Mouse (Mus musculus) skeletal muscle tissue, adult 2 months (tissue): ENCODE measurements at regions not wholly inside any gene's neighbourhood (a gene's known extent, or its start where the extent isn't known, plus 50 kb on each side); places are given as distances from the start of the nearest gene placed in this dataset.

Experiments
- DNase-seq: peaks from one replicate; pipeline ENCODE4 v3.0.0-alpha.2; 2012; ENCODE audit warnings: low read depth, low spot score

GRCm38 (mm10) chr1:184478006-184478405 is 254.4 kb downstream of the Hlx start:
- peak; percentile 17 for DNase-seq

DNA sequence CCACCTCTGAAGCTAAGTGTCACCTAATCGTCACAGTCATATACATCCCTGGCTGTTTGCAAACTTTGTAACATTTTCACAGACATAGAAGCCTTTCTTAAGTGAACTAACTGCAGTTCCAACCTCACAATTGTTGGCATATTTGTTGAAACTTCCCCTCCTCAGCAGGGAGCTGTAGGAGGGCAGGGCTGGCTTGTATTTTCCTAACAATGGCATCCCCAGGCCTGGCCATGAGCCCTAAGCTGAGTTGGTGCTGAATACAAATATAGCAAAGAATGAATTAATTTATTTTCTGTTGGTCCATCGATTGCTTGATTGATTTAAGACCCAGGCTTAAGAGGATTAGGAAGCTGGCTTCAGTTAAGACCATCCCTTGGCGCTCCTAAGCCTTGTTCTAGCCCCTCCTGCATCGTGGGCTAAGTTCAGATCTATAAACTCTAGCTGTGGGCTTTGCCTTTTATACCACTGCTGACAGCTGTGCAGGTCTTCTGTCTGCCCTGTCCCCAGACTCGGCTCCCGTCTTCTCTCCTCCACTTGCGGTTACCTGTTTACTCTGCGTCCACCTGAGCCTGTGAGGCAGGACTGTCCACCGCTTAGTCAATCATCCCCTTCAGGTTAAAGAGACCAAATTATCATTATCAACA is 269.8 kb downstream of the Hlx start:
- DNase-seq, result no peak

- no peak for DNase-seq
Measured at GRCm38 (mm10) chr1:184461411-184461810, 271.0 kb downstream of the Hlx start.

DNA sequence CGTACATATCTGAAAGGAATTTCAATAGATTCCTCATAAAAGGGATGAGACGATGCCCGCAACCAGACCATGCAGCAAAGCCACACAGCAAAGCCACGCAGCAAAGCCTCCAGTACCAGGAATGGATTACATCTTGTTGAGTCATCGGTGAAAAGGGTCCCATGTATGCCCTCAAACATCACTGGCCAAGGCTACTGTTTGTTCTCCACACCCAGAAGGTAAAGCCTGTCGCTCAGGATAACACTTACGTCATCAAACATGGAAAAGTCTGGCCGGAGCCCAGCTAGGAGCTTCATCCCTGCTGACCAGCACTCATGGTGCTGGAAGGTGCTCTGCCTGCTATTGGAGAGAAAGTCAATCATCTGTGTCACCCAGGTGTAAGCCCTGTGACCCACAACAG is 275.7 kb downstream of the Hlx start:
- DNase-seq, result no peak

DNA sequence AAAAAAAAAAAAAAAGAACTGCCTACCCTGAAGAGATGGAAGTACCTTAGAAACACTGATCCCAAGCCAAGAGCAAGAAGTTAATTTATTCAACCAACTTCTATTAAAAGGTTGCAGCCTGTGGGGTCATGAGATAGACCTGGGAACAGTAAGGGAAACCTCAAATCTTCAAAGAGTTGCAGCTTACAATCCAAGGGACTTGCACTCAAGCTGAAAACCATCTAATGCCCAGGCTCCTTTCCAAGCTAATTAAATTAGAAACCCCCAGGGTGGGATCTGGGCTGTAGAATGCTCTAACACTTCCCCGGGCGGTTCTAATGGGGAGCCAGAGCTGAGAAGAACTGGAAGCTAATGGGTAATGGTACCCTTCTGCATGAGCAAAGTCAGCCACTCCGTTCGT is 278.0 kb downstream of the Hlx start:
- DNase-seq, result no peak

DNA sequence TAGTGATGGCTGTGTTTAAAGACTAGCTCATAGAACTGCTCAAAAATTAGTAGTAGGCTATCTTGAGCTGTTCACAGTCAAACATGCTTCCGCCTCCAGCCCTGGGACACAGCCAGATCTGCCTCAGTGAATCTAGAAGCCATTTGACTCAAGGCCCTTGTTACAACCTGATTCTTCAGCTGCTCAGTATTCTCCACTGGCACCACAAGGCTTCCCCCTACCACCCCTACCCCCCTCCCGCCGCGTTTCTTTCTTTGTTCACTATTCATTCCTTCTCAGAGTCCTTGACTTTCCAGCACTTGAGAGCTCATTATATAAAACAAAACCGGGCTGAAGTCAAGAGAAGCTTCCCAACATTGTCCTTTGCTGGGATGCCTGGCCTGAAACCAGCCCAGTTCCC is 278.7 kb downstream of the Hlx start:
- no peak for DNase-seq

DNA sequence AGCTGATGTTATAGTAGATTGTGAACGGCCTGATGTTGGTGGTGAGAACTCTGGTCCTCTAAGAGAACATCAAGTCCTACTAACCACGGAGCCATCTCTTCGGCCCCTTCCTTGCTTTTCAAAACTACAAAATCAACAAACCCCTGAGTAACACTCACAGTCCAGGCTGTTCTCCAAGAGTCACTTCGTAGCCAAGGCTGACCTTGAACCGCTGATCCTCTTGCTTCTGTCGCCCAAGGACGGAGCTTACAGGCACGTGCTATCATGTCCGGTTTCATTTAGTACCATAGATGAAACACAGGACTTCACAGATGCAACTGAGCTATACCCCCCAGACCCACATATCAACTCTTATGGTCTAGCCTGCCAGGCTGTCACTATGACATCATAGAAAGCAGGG is 279.4 kb downstream of the Hlx start:
- no peak for DNase-seq

DNA sequence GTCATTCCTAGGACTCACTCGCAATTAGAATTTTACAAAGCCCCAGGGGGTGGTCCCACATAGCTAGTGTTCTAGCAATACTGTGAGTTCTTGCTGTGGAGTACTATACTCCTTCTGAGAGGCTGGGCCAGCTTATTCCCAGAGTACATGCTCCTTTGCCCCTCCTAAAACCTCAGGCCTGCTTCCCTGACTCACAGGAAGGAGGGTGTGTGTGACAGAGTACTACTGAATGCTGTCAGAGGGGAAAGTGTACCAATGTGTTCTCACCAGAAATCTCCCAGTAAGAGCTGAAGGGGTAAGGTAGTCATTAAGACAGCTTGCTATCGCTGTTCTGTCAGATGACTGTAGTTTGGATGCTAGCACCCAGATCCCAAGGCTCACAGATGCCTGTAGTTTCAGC is 280.7 kb downstream of the Hlx start:
- DNase-seq, result no peak

DNA sequence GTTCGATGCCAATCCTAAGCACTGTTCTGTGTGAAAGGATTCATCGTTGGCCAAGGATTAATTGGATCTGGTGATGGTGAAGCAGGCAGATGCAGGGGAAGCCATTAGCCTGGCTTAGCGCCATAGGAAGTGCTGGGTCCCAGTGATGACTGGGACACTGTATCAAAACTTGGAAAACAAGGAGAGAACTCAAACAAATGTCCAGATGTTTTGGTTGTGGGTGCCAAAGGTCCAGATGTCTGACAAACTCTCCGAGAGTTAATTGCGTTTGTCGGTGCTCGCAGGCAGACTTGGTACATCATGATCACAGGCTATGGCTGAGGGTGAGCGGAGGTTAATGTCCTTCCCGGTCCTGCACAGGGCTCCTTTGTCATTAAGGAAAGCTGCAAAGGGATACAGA is 283.4 kb downstream of the Hlx start:
- peak; percentile 85 for DNase-seq

GRCm38 (mm10) chr1:184447911-184448310 is 284.5 kb downstream of the Hlx start:
- DNase-seq, result peak; percentile 86

- peak; percentile 93 for DNase-seq
Measured at GRCm38 (mm10) chr1:184447161-184447667, 285.2 kb downstream of the Hlx start.

GRCm38 (mm10) chr1:184444189-184444588 is 288.2 kb downstream of the Hlx start:
- no peak for DNase-seq

GRCm38 (mm10) chr1:184442701-184443100 is 289.7 kb downstream of the Hlx start:
- no peak for DNase-seq

- DNase-seq, result no peak
Measured at GRCm38 (mm10) chr1:184441005-184441557, 291.3 kb downstream of the Hlx start.

DNA sequence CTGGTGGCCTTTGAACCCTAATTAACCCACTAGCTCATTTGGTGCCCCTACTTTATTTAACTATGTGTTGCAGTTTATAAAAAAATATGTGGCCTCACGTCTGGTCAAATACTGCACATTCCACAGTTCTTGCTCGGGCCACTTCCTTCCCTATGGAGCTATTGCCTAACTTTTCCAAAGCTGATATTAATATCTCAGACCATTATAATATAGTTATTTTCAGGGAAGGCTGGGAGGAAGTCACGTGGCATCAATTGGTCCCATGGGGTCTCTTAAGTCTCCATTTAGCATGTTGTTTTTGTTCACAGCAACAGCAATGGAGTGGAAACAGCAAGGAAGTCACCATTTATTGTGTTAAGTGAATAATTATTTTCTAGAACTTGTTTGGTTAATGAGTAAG is 292.9 kb downstream of the Hlx start:
- peak; percentile 61 for DNase-seq

GRCm38 (mm10) chr1:184436387-184436786 is 296.0 kb downstream of the Hlx start:
- no peak for DNase-seq

- DNase-seq, result no peak
Measured at GRCm38 (mm10) chr1:184428612-184429011, 303.8 kb downstream of the Hlx start.

DNA sequence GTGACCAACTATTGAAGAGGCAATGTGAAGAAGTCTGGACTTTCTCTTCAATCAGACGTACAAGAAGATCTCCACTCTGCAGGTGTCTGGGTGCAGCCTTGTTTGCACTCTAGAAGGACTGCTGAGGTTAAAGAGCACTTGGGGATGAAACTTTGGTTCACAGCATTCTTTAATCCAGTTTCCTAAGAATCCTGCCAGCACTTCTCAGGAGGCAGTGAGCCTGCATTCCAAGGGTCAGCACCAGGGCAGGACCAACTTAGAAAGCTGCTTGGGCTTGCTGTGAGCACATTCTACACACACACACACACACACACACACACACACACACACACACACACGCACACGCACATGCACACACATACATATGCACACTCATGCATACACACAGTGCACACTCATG is 304.4 kb downstream of the Hlx start:
- no peak for DNase-seq

DNA sequence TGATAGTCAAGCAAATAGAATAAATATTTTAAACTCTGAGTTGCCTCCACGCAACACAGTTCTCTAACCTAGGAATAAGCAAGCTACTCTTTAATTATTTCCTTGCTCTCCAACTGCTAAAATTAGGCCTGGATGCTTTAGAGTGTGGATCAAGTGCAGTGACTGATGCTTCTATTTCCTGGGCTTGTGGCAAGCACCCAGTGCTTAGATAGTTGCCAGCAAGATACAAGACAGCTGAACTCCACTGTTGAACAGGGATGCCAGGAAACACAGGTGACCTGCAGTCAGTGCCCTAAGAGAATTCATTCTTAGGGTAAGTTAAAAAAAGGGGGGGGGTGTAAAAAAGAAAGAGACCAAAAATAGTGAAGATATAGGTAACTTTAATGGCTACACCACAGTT is 306.7 kb downstream of the Hlx start:
- DNase-seq, result peak; percentile 72

DNA sequence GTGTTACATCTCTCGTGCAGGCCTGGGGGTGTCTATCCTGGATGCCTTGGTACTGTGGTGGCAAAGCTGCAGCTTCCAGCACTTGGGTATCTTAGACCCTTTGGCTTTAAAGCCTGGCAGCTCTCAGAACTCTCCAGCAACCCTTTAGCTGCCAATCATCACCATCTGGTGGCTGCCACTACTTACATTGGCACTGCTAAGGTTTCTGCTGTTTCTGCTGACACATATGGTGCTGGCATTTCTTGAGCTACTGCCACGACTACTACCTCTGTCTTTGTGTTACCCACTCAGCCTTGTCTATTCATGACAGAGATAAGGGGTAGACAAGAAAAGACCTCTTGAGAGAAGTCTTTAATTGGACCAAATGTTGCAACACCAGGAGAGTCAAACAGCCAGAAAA is 308.4 kb downstream of the Hlx start:
- DNase-seq, result no peak

DNA sequence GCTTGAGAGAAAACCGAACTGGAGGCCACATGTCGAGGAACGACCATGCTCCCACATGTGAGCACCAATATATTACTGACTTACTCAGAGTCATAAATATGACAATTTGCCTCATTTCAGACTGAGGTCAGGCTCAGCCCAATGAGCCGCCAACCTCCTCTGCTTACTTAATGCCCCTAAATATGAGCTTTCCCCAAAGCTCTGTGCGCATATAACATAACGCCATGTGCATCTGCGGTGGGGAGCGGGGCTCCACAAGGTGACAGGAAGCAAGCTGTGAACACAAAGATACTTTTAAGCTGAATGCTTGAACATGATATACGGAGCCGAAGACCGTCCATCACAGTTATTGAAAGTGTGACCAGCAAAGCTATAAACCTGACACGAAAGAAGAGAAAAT is 319.8 kb downstream of the Hlx start:
- no peak for DNase-seq

GRCm38 (mm10) chr1:184411066-184411465 is 321.4 kb downstream of the Hlx start:
- no peak for DNase-seq

GRCm38 (mm10) chr1:184409986-184410385 is 322.4 kb downstream of the Hlx start:
- no peak for DNase-seq

DNA sequence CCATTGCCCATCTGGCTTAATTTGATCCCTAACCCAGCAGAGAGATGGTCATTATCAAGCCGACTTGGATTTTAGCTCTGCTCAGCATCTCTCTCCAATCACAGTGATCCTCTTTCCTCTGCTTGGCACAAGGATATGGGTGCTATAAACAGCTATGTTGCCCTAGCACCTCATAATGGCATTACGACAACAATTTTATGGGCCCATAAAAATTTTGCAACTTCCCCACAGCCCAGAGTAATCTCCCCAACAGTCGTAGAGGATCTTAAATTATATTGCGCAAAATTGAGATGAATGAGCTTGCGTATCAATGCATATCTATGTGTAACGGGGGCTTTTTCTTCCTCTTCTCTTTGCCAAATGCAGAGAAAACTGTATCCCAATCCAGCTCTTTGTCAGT is 329.4 kb downstream of the Hlx start:
- DNase-seq, result peak; percentile 63
